Mouse (Mus musculus): ENCODE measurements at regions not wholly inside any gene's neighbourhood (a gene's known extent, or its start where the extent isn't known, plus 50 kb on each side); places are given as distances from the start of the nearest gene placed in this dataset.
A peak's percentile ranks its signal among the peaks of the same experiment; 100 is the strongest.

DNA sequence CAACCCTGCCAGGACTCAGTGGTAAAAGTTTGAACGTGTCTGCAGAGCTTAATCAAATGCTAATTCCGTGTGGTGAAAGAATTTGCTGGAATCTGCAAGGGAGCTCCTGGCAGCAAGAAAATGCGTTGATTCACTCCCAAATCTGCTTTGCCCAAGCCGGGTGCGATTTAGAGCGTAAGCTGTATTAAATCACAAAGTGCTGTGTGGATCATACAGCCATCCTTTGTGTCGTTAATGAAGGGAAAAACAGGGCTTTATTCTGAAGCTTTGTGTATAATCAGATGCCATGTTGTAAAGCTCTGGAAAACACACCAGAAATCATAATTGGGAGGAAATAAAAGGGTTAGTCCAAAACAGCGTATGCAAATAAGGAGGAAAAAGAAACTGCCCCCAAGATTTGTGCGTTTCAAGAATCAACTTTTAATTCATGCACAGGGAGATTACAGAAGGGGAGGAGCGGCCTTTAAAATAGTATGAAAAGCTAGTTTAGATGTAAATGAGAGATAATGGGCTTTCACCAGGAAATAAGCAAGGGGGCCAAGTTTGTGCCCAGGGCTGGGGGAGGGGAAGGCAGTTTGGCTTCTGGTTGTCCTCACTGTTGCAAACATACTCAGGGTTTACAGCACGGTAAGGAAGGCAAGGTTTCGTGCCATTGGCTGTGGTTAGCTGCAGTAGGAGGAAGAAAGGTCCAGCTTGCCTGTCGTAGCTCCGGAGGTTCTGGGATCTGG, 303.7 kb downstream of the H2al1j start:
- Histone ChIP-seq H3K79me2 (ENCODE audit: control insufficient read depth, insufficient read depth, low read length) (no peaks in the 10 kb centered on the region), H3K36me3 (ENCODE audit: control insufficient read depth, insufficient read depth, low read length) (no peaks in the 10 kb centered on the region), H3K27ac (replicated peaks; ENCODE audit: insufficient read depth, low read depth, low read length) (no peak overlapping the region), H3K4me1 (ENCODE audit: control insufficient read depth, insufficient read depth, low read length) (no peaks in the 10 kb centered on the region), H3K9ac (ENCODE audit: low read depth, low read length) (no peak overlapping the region), H3K27me3 (ENCODE audit: control insufficient read depth, insufficient read depth, low read length) (no peaks in the 10 kb centered on the region), H3K4me3 (ENCODE audit: insufficient read depth, low read depth, low read length) (no peak overlapping the region)
- no peak for DNase-seq (ENCODE audit: extremely low read depth, low read depth, low spot score)
- 44% methylated on average over 14 of the region's 14 CpGs for WGBS
- TF ChIP-seq CTCF (IDR thresholded peaks at IDR 0.05; ENCODE audit: low read depth, low read length) (no peak), POLR2A (IDR thresholded peaks at IDR 0.05; ENCODE audit: extremely low read depth, insufficient read depth, low read length) (no peak)

DNA sequence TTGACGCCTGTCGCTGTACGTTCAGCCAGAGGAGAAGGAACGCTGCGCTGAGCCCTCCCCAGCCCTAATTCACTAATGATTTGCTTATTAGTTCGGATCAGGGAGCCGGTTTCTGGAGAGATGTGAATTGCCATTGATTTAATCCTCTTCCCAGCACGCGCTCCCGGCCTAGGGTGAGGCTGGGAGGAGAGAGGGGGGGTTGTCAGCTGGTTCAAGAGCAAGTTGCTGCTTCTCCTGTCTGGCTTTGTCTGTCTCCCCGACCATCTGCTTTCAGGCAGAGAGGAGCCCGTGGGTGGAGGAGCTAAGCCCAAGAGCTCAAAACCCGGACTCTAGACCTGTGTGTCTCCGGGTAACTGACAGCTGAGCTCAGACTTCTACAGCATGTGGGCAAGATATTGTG, 304.4 kb downstream of the H2al1j start:
- TF ChIP-seq CTCF (IDR thresholded peaks at IDR 0.05; ENCODE audit: low read depth, low read length), result no peak
- no peak for TF ChIP-seq POLR2A (IDR thresholded peaks at IDR 0.05; ENCODE audit: extremely low read depth, insufficient read depth, low read length)
- Histone ChIP-seq H3K79me2 (ENCODE audit: control insufficient read depth, insufficient read depth, low read length) (no peaks in the 10 kb centered on the region), H3K4me1 (ENCODE audit: control insufficient read depth, insufficient read depth, low read length) (no peaks in the 10 kb centered on the region), H3K4me3 (ENCODE audit: insufficient read depth, low read depth, low read length) (no peak overlapping the region), H3K27me3 (ENCODE audit: control insufficient read depth, insufficient read depth, low read length) (no peaks in the 10 kb centered on the region), H3K27ac (replicated peaks; ENCODE audit: insufficient read depth, low read depth, low read length) (no peak overlapping the region), H3K9ac (ENCODE audit: low read depth, low read length) (no peak overlapping the region), H3K36me3 (ENCODE audit: control insufficient read depth, insufficient read depth, low read length) (no peaks in the 10 kb centered on the region)
- WGBS, result 43% methylated on average over 14 of the region's 14 CpGs
- no peak for DNase-seq (ENCODE audit: extremely low read depth, low read depth, low spot score)

DNA sequence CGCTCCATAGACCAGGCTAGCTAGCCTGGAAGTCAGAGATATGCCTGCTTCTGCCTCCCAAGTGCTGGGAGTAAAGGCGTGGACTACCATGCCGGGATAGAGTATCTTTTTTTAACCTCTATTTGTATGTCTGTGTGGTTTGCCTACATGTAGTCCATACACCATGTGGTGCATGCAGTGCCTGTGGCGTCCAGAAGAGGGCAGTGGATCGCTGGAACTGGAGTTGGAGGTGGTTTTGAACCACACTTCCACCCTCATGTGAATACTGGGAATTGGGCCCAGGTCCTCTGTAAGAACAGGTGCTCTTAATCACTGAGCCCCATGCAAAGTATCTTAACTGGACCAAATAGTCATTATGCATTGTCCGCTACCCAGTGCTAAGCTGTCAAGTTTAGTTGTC, 306.2 kb downstream of the H2al1j start:
- Histone ChIP-seq H3K9ac (ENCODE audit: low read depth, low read length) (no peak overlapping the region), H3K27ac (replicated peaks; ENCODE audit: insufficient read depth, low read depth, low read length) (no peak overlapping the region), H3K36me3 (ENCODE audit: control insufficient read depth, insufficient read depth, low read length) (no peaks in the 10 kb centered on the region), H3K4me3 (ENCODE audit: insufficient read depth, low read depth, low read length) (no peak overlapping the region), H3K79me2 (ENCODE audit: control insufficient read depth, insufficient read depth, low read length) (no peaks in the 10 kb centered on the region), H3K4me1 (ENCODE audit: control insufficient read depth, insufficient read depth, low read length) (no peaks in the 10 kb centered on the region), H3K27me3 (ENCODE audit: control insufficient read depth, insufficient read depth, low read length) (no peaks in the 10 kb centered on the region)
- TF ChIP-seq POLR2A (IDR thresholded peaks at IDR 0.05; ENCODE audit: extremely low read depth, insufficient read depth, low read length) (no peak), CTCF (IDR thresholded peaks at IDR 0.05; ENCODE audit: low read depth, low read length) (peak; percentile 81)
- DNase-seq (ENCODE audit: extremely low read depth, low read depth, low spot score), result peak; percentile 23
- 69% methylated on average over 6 of the region's 6 CpGs for WGBS

DNA sequence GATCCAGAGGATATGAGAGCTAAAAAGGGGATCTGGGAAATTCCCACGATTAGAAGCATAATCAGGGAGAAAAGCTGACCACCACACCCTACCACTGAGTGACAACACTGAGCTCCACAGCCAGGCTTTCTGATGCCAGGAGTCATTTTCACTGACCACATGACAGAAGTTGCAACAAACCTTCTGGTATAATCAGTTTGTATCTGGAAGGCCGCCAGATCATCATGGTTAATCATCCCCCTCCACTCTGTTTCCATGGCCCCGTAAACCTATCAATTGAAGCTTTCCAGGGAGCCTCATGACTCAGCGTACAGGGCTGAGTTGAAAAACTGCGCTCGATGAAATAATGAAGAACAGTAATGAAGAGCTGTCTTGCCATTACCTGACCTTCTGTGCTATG, 316.9 kb downstream of the H2al1j start:
- peaks cover 2% of the 10 kb centered on the region; the same call in 1 of the 2 replicates for H3K4me1 ChIP-seq (ENCODE audit: control insufficient read depth, insufficient read depth, low read length)
- no peaks in the 10 kb centered on the region for H3K27me3 ChIP-seq (ENCODE audit: control insufficient read depth, insufficient read depth, low read length)
- WGBS, result 33% methylated on average over 6 of the region's 6 CpGs
- peak; percentile 76 for DNase-seq (ENCODE audit: extremely low read depth, low read depth, low spot score)
- no peak for TF ChIP-seq POLR2A (IDR thresholded peaks at IDR 0.05; ENCODE audit: extremely low read depth, insufficient read depth, low read length)
- TF ChIP-seq CTCF (IDR thresholded peaks at IDR 0.05; ENCODE audit: low read depth, low read length), result no peak
- H3K9ac ChIP-seq (ENCODE audit: low read depth, low read length), result no peak overlapping the region
- H3K79me2 ChIP-seq (ENCODE audit: control insufficient read depth, insufficient read depth, low read length), result no peaks in the 10 kb centered on the region
- no peak overlapping the region for H3K4me3 ChIP-seq (ENCODE audit: insufficient read depth, low read depth, low read length)
- no peaks in the 10 kb centered on the region for H3K36me3 ChIP-seq (ENCODE audit: control insufficient read depth, insufficient read depth, low read length)
- no peak overlapping the region for H3K27ac ChIP-seq (replicated peaks; ENCODE audit: insufficient read depth, low read depth, low read length)

DNA sequence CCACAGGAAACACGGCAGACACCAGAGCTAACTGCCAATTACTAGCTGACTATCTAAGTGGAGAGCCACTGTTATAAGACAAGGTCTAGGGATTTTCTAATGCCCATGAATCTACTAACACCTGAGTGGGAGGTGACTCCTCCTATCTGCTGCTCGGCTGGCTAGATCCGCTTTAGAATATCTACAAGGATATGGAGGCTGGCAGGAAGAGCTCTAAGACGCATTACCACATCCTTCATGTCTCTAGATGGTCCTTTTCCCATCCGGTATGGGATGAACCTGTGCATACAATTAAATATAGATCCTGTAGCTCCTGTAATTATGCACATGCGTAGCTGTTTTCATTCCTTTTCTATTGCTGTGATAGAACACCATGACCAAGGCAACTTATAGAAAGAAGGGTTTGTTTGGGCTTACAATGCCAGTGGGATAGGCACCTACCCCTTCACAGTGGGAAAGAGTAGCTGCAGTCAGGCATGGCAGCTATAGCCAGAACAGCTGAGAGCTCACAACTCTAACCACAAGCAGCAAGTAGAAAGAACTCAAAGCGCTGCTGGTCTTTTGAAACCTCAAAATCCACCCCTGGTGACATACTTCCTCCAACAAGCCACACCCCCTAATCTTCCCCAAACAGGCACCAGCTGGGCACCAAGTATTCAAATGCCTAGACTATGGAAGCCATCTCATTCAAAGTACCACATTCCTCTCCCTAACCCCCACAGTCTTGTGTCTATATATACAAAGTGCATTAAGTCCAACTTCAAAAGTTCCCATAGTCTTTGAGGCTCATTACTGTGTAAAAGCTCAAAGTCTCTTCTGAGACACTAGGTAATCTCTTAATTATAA, 319.3 kb downstream of the H2al1j start:
- H3K9ac ChIP-seq (ENCODE audit: low read depth, low read length), result no peak overlapping the region
- TF ChIP-seq CTCF (IDR thresholded peaks at IDR 0.05; ENCODE audit: low read depth, low read length) (no peak), POLR2A (IDR thresholded peaks at IDR 0.05; ENCODE audit: extremely low read depth, insufficient read depth, low read length) (no peak)
- WGBS, result 86% methylated on average over 7 of the region's 7 CpGs
- no peaks in the 10 kb centered on the region for H3K36me3 ChIP-seq (ENCODE audit: control insufficient read depth, insufficient read depth, low read length)
- no peak for DNase-seq (ENCODE audit: extremely low read depth, low read depth, low spot score)
- peaks cover 2% of the 10 kb centered on the region; the same call in 1 of the 2 replicates for H3K4me1 ChIP-seq (ENCODE audit: control insufficient read depth, insufficient read depth, low read length)
- no peaks in the 10 kb centered on the region for H3K27me3 ChIP-seq (ENCODE audit: control insufficient read depth, insufficient read depth, low read length)
- no peak overlapping the region for H3K4me3 ChIP-seq (ENCODE audit: insufficient read depth, low read depth, low read length)
- H3K27ac ChIP-seq (replicated peaks; ENCODE audit: insufficient read depth, low read depth, low read length), result no peak overlapping the region
- no peaks in the 10 kb centered on the region for H3K79me2 ChIP-seq (ENCODE audit: control insufficient read depth, insufficient read depth, low read length)

DNA sequence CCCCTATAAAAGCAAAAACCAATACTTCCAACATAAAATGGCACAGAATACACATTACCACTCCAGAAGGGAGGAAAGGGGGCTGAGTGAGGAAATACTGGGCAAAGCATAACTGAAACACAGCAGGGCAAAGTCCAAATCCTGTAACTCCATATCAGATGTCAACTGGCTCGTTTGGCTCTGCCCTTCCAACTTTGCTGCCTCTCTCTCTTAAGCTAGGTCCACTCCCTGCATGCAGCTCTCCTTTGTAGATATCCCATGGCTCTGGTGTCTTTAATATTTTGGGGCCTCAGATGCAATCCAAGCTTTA, 319.9 kb downstream of the H2al1j start:
- 25% methylated on average over 1 of the region's 1 CpGs for WGBS
- Histone ChIP-seq H3K27ac (replicated peaks; ENCODE audit: insufficient read depth, low read depth, low read length) (no peak overlapping the region), H3K79me2 (ENCODE audit: control insufficient read depth, insufficient read depth, low read length) (no peaks in the 10 kb centered on the region), H3K27me3 (ENCODE audit: control insufficient read depth, insufficient read depth, low read length) (no peaks in the 10 kb centered on the region), H3K9ac (ENCODE audit: low read depth, low read length) (no peak overlapping the region), H3K4me3 (ENCODE audit: insufficient read depth, low read depth, low read length) (no peak overlapping the region), H3K4me1 (ENCODE audit: control insufficient read depth, insufficient read depth, low read length) (peaks cover 2% of the 10 kb centered on the region; the same call in 1 of the 2 replicates), H3K36me3 (ENCODE audit: control insufficient read depth, insufficient read depth, low read length) (no peaks in the 10 kb centered on the region)
- TF ChIP-seq CTCF (IDR thresholded peaks at IDR 0.05; ENCODE audit: low read depth, low read length), result no peak
- TF ChIP-seq POLR2A (IDR thresholded peaks at IDR 0.05; ENCODE audit: extremely low read depth, insufficient read depth, low read length), result no peak
- DNase-seq (ENCODE audit: extremely low read depth, low read depth, low spot score), result peak; percentile 81
